8 mouse cellular contexts compared by ENCODE assay signal in the genomic region with DNA sequence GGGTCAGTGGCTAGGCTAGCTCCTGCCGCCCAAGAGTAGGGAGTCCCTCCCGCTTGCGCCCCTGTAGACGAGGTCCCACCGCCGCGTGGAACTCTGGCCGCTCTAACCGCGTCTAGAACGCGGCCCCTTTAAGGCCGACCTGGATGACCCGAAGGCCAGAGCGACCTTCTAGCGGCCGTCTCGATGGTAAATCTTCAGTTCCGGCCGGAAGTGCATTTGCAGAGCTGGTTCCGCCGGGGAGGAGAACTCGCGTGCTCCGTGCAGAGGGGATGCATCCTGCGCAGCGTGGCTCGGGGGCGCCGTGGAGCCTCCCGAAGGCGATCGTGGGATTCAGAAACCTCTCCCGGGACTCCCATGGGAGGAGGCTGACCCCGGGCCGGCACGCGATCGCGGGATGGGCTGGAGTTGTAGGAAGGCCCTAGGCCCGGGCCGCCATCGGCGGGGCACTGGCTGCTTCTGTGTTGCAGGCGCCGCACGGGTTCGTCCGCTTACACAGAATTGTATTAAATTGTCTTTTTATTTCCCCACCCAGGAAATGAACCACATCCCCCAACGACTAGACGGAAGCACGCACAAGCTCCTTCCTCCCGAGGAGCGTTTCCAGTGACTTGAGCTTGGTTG. TPM values are rescaled to one million over a fixed set of nuclear protein-coding genes. Genes with fewer than 3 reads are reported as not detected.
DNase-seq lines count a peak whose midpoint lies in the region; ATAC-seq lines count a peak whose summit lies in the region.

No protein-coding gene starts in this region.

- H3K4me1 ChIP-seq in hindbrain, embryonic 10.5 days (replicated peaks): peaks cover 38% of the 10 kb centered on the region

- WGBS in hindbrain, embryonic 10.5 days: under 1% methylated on average over 54 of the region's 54 CpGs

- peak overlapping the region; percentile 96 for H3K27ac ChIP-seq in hindbrain, embryonic 10.5 days

- H3K27me3 ChIP-seq in hindbrain, embryonic 10.5 days (ENCODE audit: insufficient read depth, poor library complexity, severe bottlenecking): no peaks in the 10 kb centered on the region

- peak overlapping the region; percentile 83 for H3K4me3 ChIP-seq in hindbrain, embryonic 10.5 days

- peak; percentile 91 for DNase-seq in NIH3T3 (ENCODE audit: low read depth)
- DNase-seq in cerebellum, adult 9-10 months: peak; percentile 81
- DNase-seq in hindbrain, embryonic 10.5 days (ENCODE audit: low spot score): peak; percentile 91
- DNase-seq in layer of hippocampus, postnatal 14 days (ENCODE audit: low spot score in 2 of 2): peak; percentile 78 to 84
- DNase-seq in lung, postnatal 36 days: peak; percentile 93
- peak; percentile 94 for DNase-seq in retina, embryonic 14.5 days (ENCODE audit: low spot score)
- peak; percentile 81 to 83 for DNase-seq in thymus, postnatal 36 days

- no peaks in the 10 kb centered on the region for H3K9me3 ChIP-seq in hindbrain, embryonic 10.5 days

- peak; percentile 68 for ATAC-seq in frontal cortex, adult (ENCODE audit: low TSS enrichment)

- H3K36me3 ChIP-seq in hindbrain, embryonic 10.5 days: peaks cover 35% of the 10 kb centered on the region

RNA-seq across cellular contexts. Expression of gene Sec14l1, which starts 38.3 kb away (rescaled TPM):
- polyA plus RNA-seq in hindbrain, embryonic 10.5 days (2016; fragmentation: Nextera tagmentation; extraction: Ambion mirVana): 57.0 and 58.2 TPM in 2 replicates
- total RNA-seq in layer of hippocampus, postnatal 14 days (2021): 100 to 1,000 TPM; 171 to 174 TPM

Comparison
In these comparisons a context has a peak if more than half of its experiments do, and no peak if none do; other contexts are left out.
1. Peak in every context shown above with its lines: DNase-seq, ATAC-seq, H3K4me3 ChIP-seq and H3K27ac ChIP-seq.